Mouse (Mus musculus): Measurements from ENCODE around the gene Tnfaip8l3.
"Not testable (repeated sequence)": the region's sequence is repeated elsewhere in the genome, so short reads cannot be mapped to it uniquely, and the experiment has no call there.

The Tnfaip8l3 gene

DNA sequence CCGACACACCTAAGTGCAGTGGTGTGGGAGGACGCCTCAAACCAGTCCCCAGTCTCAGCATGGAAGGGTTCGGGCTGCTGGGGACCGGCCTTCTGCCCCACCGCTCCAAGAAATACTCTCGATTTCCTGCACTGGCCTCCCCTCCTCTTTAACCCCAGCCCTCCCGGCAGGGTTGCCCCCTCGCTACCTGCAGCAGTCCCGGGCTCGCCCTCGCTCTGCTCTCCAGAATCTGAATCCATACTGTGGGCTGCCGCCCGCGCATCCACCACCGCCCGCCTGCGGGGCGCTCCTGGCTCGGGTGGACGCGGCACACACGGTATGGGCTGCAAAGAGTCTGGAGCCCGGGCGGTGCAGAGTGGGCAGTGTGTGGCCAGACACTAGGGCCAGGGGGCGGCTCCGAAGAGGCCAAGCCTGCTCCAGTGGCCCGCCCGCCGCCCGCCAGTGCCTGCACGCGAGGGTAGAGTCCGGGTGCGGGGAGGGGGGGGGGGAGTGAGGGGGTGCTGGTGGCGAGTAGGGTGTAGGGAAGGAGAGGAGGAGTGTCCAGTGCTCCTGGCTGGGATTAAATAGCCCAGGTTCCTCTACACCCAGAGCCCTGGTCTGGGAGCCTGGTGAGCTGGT, at the start of gene Tnfaip8l3:
Gene Tnfaip8l3 (minus strand): TSS at position 357 of the 618 bp plus-strand sequence.
- DNase-seq = no peak

DNA sequence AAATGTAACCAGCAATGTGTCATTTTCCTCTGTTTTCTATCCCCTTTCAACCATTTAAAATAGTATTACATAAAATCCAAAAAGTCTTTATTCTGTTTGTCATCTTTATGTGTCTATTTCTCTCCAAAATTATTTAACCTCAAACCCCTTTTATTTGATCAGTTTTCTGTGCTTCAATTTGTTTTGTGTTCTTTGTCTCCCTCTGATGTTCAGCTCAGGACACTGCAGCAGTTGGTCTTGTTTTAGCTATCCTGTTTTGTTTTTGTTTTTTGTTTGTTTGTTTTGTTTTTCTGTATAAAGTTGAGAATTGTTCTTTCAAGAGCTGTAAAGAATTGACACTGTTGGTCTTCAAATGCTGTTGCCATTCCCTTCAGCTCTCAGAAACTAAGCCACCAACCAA, 44.5 kb upstream of the Tnfaip8l3 start:
- DNase-seq = no peak

DNA sequence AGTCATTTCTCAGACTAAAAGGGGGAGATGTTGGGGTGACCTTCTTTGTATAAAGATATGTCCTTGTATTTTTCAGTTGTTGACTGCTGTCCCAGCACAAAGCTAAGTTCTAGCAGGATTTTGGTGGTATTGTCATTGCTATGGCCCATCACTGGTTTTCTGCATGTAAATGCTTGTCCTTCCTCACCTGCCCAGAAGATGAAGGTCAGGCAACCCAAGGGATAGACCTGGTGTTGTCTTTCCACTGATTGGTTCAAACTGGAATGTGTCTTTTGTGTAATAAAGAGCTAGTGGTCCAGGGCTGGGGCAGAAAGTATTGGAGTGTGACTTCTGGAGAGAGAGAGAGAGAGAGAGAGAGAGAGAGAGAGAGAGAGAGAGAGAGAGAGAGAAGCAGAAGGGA, 30.4 kb upstream of the Tnfaip8l3 start:
- no peak for DNase-seq

DNA sequence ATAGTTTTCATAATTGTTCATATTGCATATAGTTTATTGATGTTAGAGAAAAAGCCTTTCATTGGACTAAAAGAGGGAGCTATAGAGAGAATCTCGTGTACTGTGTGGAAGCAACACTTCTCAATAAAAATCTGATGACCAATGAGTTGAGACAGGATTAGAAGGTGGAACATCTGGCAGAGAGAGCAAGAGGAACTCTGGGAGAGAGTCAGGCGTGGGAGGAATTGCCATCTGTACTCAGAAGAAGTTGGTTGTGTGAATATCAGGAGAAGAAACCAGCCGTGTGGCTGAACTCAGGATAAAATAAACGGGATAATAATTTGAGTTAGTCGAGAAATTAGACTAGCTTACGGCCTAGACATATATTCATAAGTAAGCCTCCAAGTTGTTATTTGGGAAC, 28.9 kb upstream of the Tnfaip8l3 start:
- DNase-seq = no peak

DNA sequence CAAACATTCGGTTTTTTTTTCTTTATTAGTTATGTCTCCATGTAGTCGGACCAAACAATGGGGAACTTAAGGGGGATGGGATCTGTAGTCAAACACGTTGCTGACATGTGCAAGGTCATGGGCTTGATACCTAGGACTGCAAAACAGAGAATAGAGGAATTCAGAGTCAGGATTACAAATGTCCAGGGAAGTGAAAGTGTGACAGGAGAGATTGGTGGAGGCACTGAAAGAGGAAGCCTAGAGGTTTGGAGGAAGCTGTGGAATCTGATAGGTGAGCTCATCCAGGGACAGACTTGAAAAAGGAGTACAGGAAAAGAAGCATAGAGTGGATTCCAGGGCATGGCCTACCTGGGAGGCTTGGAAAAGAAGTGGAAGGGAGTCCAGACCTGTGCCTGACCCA, 16.1 kb upstream of the Tnfaip8l3 start:
- no peak for DNase-seq

DNA sequence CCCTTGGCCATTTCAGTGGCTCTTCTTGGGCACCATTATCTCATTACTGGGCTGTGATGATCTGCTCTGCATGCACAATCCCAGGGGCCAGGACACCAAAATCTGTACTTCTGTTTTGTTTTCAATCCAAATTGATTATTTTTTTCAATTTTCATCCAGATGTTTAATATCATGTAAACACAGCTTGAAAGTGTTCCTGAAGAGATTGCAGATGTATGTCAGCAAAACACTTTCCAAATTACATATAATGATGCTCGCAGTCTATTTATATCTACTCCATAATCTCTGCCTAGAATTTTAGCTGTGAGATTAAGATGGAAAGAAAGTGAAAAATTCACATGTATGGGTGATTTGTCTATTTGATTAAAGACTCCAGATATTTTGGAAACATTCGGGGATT, 9.6 kb upstream of the Tnfaip8l3 start:
- DNase-seq = no peak

DNA sequence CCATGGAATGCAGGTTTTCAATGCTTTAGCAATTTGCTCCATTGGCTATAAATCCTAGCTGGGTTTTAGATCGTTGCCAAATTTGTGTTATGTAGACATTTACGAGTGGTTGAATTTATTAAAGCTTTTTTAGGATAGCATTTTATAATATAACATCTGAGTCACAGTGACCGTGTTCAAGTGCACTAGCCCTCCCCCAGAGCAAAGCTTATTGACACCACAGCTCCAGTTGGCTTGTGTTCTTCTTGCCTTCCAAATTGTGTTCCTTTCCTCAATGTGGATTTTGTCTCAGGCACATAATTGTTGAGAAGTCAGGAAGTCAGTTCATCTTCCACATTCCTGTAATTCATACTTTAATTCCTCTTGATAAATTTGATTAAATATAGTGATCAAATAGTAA, 6.7 kb upstream of the Tnfaip8l3 start:
- no peak for DNase-seq

DNA sequence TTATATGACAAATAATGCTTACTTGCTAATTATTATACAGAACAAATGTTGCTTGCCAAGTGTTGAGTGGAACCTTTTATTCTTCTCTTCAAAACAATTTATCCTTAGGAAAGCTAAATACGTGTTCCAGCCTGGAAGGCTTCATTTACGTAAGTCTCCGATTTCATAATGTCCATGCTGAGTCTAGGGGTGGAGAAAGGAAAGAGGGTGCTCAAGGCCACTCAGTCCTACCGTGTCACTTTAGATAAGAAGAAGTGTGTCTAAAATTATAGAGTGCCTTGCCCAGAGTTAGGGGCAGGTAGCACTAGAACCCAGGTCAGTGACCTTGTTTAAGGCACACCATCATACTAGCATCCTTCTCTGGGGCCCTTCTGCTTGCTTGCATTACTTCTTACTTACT, 5.5 kb upstream of the Tnfaip8l3 start:
- DNase-seq = no peak

DNA sequence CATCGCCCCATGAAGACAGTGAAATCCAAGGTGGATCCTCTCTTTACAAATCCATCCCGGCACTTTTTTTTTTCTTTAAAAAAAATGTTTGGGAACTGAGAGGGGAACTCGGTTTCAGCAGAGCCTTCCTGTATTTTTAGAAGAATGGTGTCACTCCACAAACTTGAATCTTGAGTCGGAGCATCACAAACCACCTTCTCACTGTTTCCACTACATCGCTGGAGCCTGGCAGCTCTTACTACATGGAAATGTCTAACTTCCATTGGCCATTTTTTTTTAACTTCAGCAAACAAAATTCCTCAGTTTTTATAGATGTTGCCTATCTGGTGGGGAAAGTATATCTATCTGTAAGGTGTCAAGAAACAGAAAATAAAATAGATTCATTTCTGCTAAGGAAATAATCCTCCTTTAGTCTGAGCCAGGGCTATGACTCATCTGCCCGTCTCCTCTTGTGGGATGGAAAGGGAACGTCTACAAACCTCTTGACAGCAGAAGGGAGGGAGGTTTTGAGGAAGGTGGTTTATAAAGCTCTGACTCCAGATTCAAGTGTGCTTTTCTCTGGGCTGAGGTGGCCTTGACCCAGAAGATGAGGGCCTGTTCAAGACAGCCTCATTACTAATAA, 3.4 kb upstream of the Tnfaip8l3 start:
- no peak for DNase-seq

DNA sequence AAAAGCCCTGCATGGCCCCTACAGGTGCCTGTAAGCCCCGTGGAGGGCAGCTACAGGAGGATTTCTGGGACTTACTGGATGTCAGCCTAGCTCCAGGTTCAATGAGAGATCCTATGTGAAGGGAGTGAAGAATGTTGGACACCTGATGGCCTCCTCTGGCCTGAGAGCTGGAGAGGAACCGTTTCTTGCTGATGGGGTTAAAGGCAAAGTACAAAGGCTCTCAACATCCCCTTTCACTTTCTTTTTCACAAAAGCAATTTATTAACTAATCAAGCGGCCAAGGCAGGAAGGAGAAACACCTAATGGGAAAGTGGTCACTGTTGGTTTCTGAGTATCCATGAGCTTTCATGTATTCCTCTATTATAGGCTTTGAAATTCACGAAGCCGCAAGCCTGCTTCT, 1.0 kb upstream of the Tnfaip8l3 start:
- no peak for DNase-seq

DNA sequence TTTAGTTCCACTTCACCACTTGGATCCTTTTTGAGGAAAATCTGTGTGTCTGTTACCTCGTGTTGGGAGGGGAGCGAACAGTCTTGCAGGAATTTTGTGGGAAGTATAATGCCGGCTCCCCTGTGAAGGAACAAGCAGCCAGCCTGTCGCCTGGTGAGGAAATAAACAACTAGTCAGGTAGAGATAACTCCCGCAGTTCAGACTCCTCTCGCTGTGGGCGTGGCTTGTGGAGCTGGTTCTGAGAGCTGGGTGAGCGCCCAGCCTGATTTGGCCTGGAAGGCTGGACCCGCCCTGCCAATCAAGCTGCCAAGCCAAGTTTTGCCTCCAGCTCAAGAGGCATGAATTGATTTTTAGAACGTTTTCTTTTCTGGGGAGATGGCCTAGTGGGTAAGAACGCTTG, 589 bp upstream of the Tnfaip8l3 start:
- no peak for DNase-seq

DNA sequence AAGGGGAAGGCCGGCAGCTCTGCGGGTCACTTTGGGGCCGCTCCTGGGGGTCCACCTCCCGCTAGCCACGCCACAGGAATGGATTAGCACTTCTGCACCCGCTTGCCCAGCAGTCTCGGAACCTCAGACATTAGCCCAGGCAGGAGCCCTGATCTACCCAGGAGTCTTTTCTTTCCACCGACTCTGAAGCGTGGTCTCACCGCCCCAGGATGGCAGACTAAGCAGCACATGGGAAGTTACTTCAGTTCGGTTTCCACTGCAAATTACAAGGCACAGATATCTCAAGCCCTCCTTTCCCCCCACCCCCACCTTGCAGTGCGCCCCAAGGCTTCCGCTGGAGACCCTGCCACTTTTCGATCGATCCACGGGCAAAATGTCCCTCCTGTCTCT, 551 bp downstream of the Tnfaip8l3 start:
- DNase-seq = no peak

DNA sequence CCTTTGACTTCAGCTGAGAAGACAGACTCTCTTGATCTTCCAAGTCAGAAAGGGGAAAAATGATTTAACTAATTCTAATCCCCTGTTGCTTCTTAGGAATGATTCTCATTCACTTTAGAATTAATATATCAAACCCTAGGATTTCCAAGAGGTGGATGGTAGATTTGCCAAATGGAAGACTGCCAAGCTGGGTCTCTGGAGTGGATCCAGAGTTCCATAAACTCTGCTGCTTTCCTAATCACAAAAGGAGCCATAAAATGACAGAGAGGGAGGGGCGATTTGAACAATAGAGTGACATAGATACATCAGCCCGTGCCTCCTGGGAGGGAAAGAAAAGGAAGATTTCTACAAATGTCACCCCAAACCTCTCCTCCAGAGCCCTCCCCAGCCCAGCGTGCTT, 3.4 kb downstream of the Tnfaip8l3 start:
- DNase-seq = no peak

DNA sequence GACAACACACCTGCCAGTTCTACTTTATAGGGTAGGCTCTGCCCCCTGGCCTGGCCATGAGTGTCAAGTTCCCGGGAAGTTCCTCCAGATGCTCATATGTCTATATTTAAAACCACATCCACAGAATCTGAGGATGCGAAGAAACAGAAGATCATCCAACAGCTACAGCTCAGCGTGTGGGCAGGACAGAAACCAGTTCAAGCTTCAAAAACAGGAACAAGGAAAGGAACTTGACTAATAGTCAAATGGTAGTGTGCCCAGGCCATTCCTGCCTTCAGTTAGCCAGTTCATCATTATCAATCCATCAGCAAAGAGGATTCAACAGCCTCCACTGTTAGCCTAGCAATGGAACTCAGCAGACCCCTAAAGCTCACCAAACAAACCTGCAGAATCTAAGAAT, 4.5 kb downstream of the Tnfaip8l3 start:
- DNase-seq = no peak

DNA sequence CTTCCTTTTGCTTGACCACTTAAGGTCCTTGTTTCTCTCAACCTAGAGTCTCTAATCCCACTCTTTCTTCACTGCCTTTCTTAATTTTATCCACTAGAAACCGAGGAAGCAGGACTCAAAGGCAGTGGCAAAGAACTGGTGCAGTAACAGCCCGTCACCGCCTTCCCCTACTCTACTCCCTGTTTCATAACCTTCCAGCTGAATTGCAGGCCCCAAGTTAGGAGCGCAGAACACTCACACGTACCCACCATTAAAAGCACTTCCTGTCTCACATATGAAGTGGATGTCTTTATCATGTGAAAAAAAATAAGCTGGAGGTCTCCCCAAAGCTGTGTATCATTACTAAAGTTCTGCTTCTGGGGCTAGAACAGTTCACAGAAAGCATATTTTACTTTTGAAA, 6.5 kb downstream of the Tnfaip8l3 start:
- no peak for DNase-seq

DNA sequence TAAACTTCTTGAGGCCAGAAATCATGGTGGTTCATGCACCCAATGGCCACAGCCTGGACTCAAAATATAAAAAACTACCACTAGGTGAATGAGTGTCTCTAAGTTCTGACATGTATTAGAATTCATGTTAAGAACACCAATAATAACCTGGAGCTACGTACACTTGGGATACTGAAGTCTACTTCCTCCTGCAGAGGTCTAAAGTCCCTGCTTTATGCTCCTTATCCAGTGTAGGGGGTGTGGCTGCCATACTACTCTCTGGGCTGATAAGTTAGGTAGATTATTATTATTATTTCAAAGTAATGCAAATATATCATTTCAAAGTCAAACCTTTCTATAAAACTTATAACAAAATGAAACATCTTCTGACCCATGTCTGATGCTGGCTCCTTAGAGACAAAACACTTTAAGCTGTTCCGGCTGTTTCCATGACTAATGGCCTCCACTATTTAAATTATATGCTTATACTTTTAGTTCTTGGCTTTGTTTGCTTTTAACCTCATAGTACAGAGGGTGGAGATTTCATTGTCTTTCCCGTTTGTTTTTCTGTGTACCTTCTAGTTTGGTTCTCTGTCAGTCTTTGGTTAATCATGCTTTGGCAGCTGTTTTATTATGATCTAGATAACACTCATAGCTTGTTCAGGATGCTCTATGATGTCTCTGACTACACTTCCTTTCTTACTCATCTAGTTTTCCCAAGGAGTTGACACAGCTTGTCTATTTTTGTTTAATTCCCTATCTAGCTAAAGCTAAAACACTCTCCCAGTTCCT, 16.7 kb downstream of the Tnfaip8l3 start:
- DNase-seq = no peak

DNA sequence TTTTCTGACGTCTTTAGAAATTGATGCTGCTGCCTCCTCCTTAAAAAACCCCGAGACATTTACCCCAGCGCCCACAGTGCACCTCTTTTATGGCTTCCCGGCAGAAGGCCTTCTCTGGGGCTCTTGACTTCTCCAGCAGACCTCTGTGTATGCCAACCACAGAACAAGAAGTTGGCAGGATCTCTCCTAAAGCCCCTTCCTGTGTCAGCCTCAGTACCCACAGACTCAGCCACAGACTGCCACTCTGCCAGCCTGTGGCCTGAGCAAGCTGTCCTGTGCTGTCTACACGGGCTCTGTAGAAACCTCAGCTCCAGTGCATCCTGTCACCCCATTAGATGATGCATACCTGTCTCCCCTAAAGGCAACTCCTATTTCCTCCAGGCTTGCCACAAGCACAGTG, 19.2 kb downstream of the Tnfaip8l3 start:
- DNase-seq = no peak

DNA sequence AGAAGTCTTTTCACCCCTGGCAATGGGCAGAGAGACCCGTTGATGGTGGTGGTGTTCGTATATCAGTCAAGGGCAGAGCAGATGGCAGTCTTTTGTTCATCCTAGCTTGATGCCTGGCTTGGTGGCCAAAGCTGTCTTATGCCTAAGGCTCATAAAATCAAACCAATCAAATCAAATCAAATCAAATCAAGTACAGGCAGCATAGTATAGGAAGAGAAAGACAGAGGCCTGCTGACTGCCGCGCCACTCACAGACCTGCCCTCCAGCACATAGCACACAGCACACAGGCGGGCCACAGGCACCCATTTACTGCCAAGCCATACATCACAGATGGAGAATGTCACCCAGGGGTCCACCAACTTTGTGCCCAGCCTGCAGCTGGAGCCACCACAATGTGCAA, 25.1 kb downstream of the Tnfaip8l3 start:
- no peak for DNase-seq

DNA sequence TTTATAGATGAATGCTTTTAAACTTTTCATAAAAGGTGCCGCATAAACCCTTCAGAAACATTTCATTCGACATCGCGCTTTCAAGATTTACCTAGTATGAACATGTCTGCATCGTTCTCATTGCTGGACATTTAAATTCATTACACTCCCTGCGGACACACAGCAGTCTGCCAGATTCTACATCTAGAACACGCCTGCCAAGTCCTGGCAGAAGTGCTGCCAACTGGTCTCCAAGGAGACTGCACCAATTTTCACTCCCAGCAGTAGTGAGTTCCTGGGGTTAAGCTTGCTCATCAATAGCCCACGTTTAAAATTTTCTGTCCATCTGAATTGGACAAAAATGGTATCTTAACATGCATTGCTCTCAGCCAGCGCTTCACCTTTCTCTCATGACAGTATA, 30.5 kb downstream of the Tnfaip8l3 start:
- DNase-seq = no peak

DNA sequence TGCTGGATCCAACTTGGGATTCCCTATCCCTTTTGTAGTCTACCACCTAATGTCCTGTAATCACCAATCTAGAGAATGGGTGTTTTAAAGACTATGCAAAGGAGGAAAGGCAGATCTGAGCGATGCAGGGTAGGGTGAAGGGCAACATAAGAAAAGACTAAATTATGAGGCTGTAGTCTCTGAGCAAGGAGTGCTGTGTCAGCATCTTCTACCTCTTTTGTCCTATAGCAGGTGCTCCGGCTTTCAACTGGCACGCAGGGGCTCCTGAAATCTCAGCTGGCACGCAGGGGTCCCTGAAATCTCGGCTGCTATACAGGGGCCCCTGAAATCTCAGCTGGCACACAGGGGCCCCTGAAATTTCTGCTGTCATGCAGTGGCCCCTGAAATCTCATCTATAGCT, 33.5 kb downstream of the Tnfaip8l3 start:
- no peak for DNase-seq

DNA sequence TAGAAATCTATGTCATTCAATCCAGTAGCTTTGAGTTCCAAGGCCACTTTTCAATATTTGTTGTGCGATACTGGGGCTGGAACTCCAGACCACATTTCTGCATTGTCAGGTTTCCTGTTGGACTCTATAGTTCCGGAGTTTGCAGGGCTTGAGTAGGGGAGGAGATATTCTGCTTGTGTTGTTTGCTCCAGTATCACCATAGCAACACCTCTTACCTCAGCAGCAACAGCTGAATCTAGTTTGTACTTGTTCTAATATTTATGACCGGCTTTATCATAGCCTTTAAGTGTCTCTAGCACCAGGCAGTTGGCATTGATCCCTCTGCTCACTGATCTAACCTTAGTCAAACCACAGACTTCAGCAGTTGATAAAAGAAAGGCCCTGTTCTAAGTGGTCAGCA, 45.4 kb downstream of the Tnfaip8l3 start:
- DNase-seq = no peak

DNA sequence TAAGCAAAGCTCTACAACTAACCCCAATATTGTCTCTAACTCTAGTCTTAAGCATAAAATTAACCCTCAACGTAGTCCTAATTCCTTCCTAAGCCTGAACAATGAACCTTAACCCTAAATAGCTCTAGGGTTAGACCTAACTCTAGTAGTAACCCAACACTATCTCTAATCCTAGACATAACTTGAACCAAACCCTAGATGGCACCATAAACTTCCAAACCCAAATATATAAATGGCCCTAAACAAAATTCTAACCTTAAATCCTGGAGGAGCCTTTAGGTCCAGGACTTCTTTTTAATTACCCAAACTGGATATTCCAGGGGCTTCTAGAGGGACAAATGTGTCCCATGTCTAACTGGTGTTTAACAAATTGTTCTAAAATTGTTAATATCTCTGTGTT, 73.7 kb downstream of the Tnfaip8l3 start:
- no peak for DNase-seq

DNA sequence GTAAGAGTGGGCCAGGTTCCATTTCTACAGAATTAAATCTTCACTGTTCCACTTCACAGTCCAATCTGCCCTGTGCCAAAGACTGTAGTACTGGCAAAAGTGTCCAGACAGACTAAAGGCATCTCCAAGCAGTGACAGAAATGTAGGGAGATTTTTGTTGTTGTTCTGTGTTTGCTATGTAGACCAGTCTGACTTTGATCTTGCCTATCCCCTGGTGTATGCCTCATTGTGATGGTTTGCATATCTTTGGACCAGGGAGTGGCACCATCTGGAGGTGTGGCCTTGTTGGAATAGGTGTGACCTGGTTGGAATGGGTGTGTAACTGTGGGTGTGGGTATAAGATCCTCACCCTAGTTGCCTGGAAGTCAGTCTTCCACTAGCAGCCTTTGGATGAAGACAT, 75.6 kb downstream of the Tnfaip8l3 start:
- not testable (repeated sequence) for DNase-seq

DNA sequence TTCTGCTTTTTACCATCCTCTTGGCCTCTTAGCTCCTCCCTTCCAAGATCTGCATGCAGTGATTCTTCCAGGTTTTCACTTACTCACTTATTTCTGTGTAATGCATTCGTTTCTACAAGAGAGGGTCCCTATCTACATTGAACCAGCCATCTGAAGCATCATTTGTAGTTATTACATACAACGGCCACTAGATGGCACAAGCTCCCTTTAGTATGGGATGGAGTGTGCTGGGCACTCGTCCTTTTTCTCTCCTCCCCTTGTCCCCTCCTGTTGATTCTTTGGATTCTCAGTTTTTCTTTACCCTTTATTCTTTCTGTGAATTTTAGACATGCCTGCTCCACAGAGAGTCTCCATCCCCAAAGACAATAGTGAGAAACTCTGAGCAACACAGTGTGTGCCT, 77.3 kb downstream of the Tnfaip8l3 start:
- DNase-seq = no peak

DNA sequence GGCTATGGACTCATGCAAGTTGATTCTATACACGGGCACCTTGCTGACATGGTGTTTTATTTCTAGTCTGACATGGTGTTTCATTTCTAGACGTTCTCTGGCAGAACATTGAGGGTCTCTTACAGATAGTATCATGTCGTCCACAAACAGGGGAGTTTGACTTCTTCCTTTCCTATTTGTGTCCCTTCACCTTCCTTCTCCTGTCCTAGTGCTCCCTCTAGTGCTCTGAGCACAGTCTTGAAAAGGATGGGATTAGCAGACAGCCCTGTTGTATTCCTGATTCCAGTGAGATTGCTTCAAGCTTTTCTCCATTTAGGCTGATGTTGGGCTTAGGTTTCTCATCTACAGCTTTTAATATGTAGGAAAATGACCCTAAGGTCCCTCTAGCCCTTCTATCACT, 81.2 kb downstream of the Tnfaip8l3 start:
- no peak for DNase-seq
